Mouse (Mus musculus) kidney, embryonic 15.5 days (tissue): ENCODE measurements around the gene Afap1l2. TPM values are rescaled to one million over a fixed set of nuclear protein-coding genes. Genes with fewer than 3 reads are reported as not detected.
A peak's percentile ranks its signal among the peaks of the same experiment; 100 is the strongest.

Experiments
- ATAC-seq: fragments of 200-750 bp; cut with Nextera tagmentation; replicated peaks from 2 replicates; pipeline ENCODE4 v1.8.0; 2017; ENCODE audit warnings: moderate TSS enrichment; ENCODE audit not compliant: low FRiP score
- H3K27ac ChIP-seq: fragments of 300-500 bp; sonication (generic); 2 replicates; pipeline ENCODE4 v1.5.1; 2015; ENCODE audit warnings: mild to moderate bottlenecking, inconsistent platforms
- H3K27me3 ChIP-seq: fragments of 300-500 bp; sonication (generic); 2 replicates; pipeline ENCODE4 v1.6.1; 2015; ENCODE audit warnings: inconsistent platforms
- H3K36me3 ChIP-seq: fragments of 300-500 bp; sonication (generic); 2 replicates; pipeline ENCODE4 v1.6.1; 2015; ENCODE audit warnings: inconsistent platforms
- H3K4me1 ChIP-seq: fragments of 300-500 bp; sonication (generic); 2 replicates; pipeline ENCODE4 v1.6.1; 2015; ENCODE audit warnings: inconsistent platforms
- H3K4me2 ChIP-seq: fragments of 300-500 bp; sonication (generic); 2 replicates; pipeline ENCODE4 v1.6.1; 2015; ENCODE audit warnings: moderate library complexity, mild to moderate bottlenecking, inconsistent platforms
- H3K4me3 ChIP-seq: fragments of 300-500 bp; sonication (generic); replicated peaks from 2 replicates; pipeline ENCODE4 v1.5.1; 2015; ENCODE audit warnings: mild to moderate bottlenecking, inconsistent platforms
- H3K9ac ChIP-seq: fragments of 300-500 bp; sonication (generic); 2 replicates; pipeline ENCODE4 v1.6.1; 2015; ENCODE audit warnings: mild to moderate bottlenecking, inconsistent platforms
- H3K9me3 ChIP-seq: fragments of 300-500 bp; sonication (generic); replicated peaks from 2 replicates; pipeline ENCODE4 v1.6.1; 2016; ENCODE audit warnings: inconsistent platforms
- WGBS: fragments of 180-500 bp; shearing (Covaris S2); methylation state at CpG from one replicate; pipeline ENCODE4 v1.1.7; 2015; ENCODE audit warnings: mixed read lengths; 5-methylcytosine and 5-hydroxymethylcytosine counted together
- polyA plus RNA-seq: library from polyadenylated mRNA; unstranded; fragments of >200 nt; fragmentation: Nextera tagmentation; extraction: Ambion mirVana; gene quantifications from 2 replicates; pipeline ENCODE4 v1.2.1, GENCODE M21; 2015

Afap1l2 gene
- polyA plus RNA-seq, result 16.8 and 18.3 TPM in 2 replicates

DNA sequence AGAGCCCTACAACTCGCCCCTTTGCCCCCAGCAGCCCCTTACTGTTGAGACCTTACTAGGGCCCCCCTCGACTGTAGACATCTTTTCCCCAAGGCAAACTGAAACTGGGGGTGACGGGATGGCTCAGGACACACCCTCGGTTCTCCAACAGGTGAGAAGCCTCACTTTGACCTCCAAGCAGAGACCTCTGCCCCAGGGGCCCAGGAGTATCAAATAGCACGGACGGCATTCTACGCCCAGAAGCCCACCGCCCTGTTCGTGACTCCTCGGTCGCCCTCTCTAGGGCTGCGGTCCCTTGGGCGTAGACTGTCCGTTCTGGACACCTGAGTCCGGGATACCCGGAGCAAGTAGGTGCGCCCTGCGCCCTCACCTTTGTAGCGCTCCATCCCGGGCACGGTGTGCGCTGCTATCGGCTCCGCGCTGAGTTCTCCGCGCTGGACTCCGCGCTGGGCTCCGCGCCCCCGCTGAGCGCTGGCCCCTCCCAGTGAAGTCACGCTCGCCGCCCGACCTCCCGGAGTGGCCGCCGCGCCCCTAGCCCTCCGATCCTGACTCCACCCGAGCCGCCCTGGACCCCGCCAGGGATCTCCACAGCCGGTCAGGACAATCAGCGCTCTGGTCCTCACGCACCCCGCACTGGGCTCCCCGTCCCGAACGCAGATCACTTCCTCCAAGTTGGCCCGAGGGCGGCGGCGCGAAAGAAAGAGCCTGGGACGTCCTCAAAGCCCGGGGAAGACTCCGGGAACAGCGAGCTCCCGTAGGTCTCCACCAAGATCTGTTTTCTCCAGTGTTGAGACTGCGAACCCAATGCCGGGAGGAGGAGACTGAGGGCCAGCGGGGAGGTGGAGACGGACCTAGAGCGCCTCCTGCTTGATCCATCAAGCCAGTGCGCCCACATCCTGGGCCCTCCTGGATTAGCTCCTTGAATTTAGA is at the start of gene Afap1l2:
Gene Afap1l2 (minus strand): TSS at position 448 of the 930 bp plus-strand sequence.
- peak within 1 kb of the TSS; percentile 56 for H3K9ac ChIP-seq
- no peaks in the 10 kb centered on the region for H3K36me3 ChIP-seq
- H3K27ac ChIP-seq, result no peak within 1 kb of the TSS
- peaks cover 10% of the 10 kb centered on the region for H3K27me3 ChIP-seq
- peak within 1 kb of the TSS; percentile 95 for H3K4me2 ChIP-seq
- peak; percentile 58 for ATAC-seq
- peak within 1 kb of the TSS; percentile 61 for H3K4me3 ChIP-seq
- WGBS, result 2% methylated on average over 68 of the region's 68 CpGs
- H3K4me1 ChIP-seq, result peaks cover 49% of the 10 kb centered on the region
- no peaks in the 10 kb centered on the region for H3K9me3 ChIP-seq

DNA sequence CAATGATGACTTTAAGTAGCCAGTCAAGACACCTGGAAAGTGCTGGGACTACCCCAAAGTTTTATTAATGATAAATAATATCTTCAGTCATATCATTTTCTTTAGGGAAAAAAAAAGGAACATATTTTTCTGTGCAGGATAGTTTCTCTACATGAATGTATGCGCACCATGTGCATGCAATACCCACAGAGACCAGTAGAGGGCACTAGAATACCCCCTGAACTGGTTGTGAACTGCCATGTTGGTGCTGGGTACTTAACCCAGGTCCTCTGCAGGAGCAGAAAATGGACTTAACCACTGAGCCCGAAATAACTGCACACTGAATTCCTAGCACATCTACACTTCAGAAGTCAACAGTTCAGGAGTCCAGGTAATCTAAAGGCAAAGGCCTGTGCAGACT is 49.5 kb upstream of the Afap1l2 start:
- no peak for ATAC-seq
- H3K9me3 ChIP-seq, result peaks cover 5% of the 10 kb centered on the region
- no peak overlapping the region for H3K4me2 ChIP-seq
- H3K27ac ChIP-seq, result no peak overlapping the region
- no peak overlapping the region for H3K4me3 ChIP-seq
- H3K27me3 ChIP-seq, result no peaks in the 10 kb centered on the region
- no peak overlapping the region for H3K9ac ChIP-seq
- 92% methylated on average over 2 of the region's 2 CpGs for WGBS
- H3K4me1 ChIP-seq, result 0 out of 2 replicates have a peak, but pooled peaks cover 21% of the 10 kb centered on the region
- H3K36me3 ChIP-seq, result peaks cover 11% of the 10 kb centered on the region

DNA sequence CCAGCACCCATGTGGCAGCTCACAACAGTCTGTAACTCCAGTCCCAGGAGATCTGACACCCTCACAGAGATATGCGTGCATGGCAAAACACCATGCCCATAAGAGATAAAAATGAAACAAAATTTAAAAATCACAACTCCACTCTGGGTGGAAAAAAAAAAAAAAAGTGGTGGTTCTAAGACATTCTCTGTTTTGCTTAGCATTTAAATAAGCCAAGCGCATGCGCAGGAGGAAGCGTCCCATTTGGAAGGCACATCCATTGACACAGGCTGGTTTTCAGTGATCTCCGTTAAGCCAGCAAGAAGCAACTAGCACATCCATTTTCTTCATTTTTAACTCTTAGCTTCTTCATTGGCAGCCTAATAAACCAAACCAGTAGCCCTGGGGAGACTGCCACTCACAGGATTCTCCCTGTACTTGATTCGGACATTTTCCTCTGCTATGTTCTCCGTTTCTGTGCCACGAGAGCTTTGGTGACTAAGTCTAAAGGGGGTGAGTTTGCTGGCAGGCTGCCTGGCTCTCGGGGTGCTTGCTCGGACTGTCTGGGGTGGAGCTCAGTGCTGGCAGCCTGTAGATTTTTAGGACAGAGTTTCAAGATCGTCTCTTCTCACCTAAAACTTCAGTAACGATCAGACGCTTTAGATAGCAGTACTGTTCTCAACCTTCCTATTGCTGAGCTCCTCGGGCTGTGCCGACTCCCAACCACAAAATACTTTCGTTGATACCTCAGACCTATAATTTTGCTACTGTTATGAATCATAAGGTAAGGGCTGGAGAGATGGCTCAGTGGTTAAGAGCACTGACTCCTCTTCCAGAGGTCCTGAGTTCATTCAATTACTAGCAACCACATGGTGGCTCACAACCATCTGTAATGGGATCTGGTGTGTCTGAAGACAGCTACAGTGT is 47.4 kb upstream of the Afap1l2 start:
- H3K36me3 ChIP-seq, result peaks cover 11% of the 10 kb centered on the region
- 88% methylated on average over 16 of the region's 16 CpGs for WGBS
- H3K4me3 ChIP-seq, result no peak overlapping the region
- H3K27ac ChIP-seq, result no peak overlapping the region
- no peak overlapping the region for H3K4me2 ChIP-seq
- no peak overlapping the region for H3K9ac ChIP-seq
- H3K4me1 ChIP-seq, result peaks cover 25% of the 10 kb centered on the region; the same call in 1 of the 2 replicates
- no peaks in the 10 kb centered on the region for H3K27me3 ChIP-seq
- peaks cover 5% of the 10 kb centered on the region for H3K9me3 ChIP-seq
- no peak for ATAC-seq

DNA sequence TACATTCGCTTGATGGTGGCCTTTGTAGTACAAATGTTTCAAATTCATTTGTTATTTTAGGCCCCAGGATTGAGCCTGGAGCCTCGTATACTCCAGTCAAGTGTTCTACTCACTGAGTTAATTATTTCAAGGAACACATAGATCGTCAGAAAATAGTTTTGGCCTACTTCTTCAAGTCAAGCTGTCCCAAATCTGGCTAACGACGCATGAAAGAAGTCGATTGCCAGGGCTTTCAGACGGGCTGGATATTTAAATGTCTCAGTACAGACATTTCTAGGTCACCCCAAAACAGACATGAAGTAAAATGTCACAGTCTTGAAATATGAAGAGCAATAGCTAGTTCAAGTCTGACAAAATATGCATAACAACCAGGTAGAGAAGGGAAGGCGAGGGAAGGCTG is 44.9 kb upstream of the Afap1l2 start:
- no peak for ATAC-seq
- 62% methylated on average over 8 of the region's 8 CpGs for WGBS
- Histone ChIP-seq H3K27me3 (no peaks in the 10 kb centered on the region), H3K9me3 (peaks cover 5% of the 10 kb centered on the region), H3K4me3 (no peak overlapping the region), H3K4me2 (no peak overlapping the region), H3K36me3 (peaks cover 5% of the 10 kb centered on the region), H3K9ac (no peak overlapping the region), H3K4me1 (peaks cover 24% of the 10 kb centered on the region; the same call in 1 of the 2 replicates), H3K27ac (0 out of 2 replicates have a peak overlapping the region, but pooled peaks have one; percentile 25)

DNA sequence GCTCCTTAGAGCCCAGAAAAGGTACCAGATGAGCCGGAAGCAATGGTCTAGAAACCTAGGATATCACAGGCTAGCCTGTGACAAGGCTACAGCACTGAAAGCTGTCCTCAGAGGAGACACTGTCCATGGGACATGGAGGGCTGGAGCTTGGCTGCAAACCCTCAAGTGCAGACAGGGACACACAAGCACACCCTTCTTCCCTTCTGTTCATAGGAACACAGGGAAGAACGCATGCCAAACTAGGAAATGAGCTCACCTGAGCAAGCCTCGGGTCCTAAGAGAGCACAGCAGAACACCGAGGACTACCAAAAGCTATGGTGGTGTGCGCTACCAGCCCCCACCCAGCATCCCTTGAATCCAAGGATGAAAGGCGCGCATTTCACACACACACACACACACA is 44.0 kb upstream of the Afap1l2 start:
- Histone ChIP-seq H3K4me1 (peaks cover 24% of the 10 kb centered on the region; the same call in 1 of the 2 replicates), H3K4me2 (no peak overlapping the region), H3K36me3 (no peaks in the 10 kb centered on the region; the same call in 1 of the 2 replicates), H3K9ac (no peak overlapping the region), H3K9me3 (no peaks in the 10 kb centered on the region), H3K4me3 (no peak overlapping the region), H3K27me3 (no peaks in the 10 kb centered on the region), H3K27ac (no peak overlapping the region)
- no peak for ATAC-seq
- 93% methylated on average over 7 of the region's 7 CpGs for WGBS

DNA sequence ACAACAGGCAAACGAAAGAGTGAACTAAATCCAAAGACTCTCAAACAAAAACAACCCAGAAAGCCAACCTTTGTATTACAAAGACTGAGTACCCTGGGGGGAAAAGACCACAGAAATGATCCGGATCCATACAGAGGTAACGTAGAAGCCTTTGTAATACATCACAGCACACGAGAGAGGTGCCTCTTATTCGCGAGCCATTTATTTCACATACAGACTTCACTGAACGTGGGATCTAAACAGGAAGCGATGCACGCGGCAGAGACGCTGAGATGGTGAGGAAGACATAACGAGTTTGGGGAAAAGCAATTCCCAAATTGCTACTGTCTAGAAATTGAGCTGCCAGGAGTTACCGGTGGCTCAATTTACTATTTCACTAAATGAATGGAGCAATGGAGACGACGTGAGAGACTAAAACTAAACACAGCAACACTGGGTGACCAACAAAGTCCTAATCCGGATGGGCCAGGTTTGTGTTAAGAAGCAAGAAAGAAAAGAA is 41.6 kb upstream of the Afap1l2 start:
- ATAC-seq, result no peak
- no peaks in the 10 kb centered on the region for H3K27me3 ChIP-seq
- no peak overlapping the region for H3K27ac ChIP-seq
- no peak overlapping the region for H3K4me3 ChIP-seq
- no peak overlapping the region for H3K4me2 ChIP-seq
- H3K36me3 ChIP-seq, result peaks cover 9% of the 10 kb centered on the region; the same call in 1 of the 2 replicates
- H3K9me3 ChIP-seq, result no peaks in the 10 kb centered on the region
- H3K4me1 ChIP-seq, result peaks cover 19% of the 10 kb centered on the region; the same call in 1 of the 2 replicates
- WGBS, result 63% methylated on average over 16 of the region's 16 CpGs
- H3K9ac ChIP-seq, result no peak overlapping the region

DNA sequence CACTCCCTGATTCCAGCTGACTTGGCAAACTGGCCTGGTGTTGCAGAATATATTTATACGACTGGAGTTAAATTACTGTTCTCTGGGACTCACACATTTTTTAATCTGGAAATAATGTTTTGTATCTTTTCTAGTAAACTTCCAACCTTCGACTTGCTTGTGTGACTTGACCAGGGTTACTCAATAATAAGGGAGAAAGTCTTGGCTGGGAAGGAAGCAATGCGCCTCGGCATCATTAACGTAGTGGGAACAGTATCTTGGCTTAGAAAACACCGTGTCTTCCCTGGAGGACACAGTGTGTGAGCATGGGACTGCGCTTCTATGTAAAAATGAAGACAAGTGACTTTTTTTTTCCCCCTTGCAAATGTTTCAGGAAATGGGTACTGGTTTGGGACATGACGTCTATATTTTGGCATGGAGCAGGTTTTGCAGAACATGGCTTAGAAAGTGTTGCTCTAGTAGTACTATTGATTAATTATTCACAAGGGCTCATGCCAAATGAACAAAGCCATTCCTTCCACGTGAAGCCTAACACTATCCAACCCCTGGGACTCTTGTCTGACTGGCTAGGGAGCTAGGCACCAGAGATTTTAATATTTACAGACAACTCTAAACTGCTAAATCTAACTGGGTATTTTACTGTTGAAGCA is 39.8 kb upstream of the Afap1l2 start:
- peaks cover 21% of the 10 kb centered on the region; the same call in 1 of the 2 replicates for H3K36me3 ChIP-seq
- 73% methylated on average over 9 of the region's 9 CpGs for WGBS

DNA sequence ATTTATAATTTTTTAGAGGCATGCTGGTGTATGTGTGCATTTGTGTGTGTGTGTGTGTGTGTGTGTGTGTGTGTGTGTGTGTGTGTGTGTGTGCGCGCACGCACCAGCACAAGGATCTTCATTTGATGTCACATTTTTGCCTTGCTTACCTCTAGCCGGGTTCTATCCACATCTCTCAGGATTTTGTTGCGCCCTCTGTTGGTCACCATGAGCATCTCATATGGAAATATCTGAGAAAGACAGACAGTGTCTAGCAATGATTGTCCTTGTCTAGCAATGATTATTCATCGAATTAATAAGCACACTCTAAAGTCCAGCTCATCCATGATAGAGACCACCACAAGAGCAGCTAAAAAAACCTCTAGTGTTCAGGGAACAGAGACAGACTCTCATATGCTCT is 31.2 kb upstream of the Afap1l2 start:
- H3K4me3 ChIP-seq, result no peak overlapping the region
- H3K9ac ChIP-seq, result no peak overlapping the region
- no peak for ATAC-seq
- peaks cover 6% of the 10 kb centered on the region; the same call in 1 of the 2 replicates for H3K4me1 ChIP-seq
- H3K27me3 ChIP-seq, result no peaks in the 10 kb centered on the region
- WGBS, result 62% methylated on average over 6 of the region's 6 CpGs
- no peak overlapping the region for H3K27ac ChIP-seq
- H3K36me3 ChIP-seq, result peaks cover 68% of the 10 kb centered on the region
- no peak overlapping the region for H3K4me2 ChIP-seq
- no peaks in the 10 kb centered on the region for H3K9me3 ChIP-seq

More for the DNA sequence above, 39.8 kb upstream of the Afap1l2 start:
- Histone ChIP-seq H3K4me1 (peaks cover 12% of the 10 kb centered on the region; the same call in 1 of the 2 replicates), H3K9ac (no peak overlapping the region), H3K4me2 (no peak overlapping the region), H3K9me3 (no peaks in the 10 kb centered on the region), H3K4me3 (no peak overlapping the region), H3K27me3 (no peaks in the 10 kb centered on the region), H3K27ac (no peak overlapping the region)
- ATAC-seq, result no peak

DNA sequence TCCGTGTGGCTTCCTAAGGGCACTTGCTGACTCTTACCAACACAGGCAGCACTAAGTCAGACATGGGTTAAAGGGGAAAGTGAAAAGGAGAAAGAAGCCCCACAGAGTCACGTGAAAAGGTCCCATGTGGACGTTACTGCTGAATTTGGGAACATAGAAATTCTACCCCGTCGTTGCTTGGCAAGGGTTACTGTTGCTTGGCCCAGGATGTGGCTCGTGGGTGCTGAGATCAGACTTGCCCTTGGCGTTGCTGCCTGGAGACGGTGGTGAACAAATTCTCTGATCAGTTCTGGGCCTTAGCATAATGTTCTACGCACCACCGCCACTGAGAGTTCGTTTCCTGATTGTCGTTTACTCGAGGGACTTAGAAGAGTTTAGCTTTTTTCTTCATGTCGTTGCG is 28.8 kb upstream of the Afap1l2 start:
- 78% methylated on average over 15 of the region's 15 CpGs for WGBS
- ATAC-seq, result no peak

DNA sequence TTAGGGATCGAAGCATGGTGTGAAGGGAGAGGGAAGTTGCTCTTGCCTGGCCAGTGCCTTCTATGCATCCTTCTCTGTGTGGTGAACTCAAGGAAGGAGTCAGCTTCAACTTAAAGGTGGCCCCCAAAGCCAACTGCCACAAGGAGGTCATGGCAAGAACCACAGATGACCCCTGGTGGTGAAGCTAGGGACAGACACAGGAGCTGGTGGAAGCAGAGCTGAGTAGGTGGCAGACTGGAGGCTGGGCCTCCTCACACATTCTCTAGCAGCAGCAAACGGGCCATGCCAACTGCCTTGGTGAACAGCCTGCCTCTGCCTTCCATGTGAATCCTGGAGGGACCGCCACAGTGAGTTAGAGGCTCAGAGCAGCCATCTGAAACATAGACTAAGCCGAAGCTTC is 23.6 kb upstream of the Afap1l2 start:
- 0 out of 2 replicates have a peak, but pooled peaks have one; percentile 43 for ATAC-seq
- no peaks in the 10 kb centered on the region for H3K27me3 ChIP-seq
- 66% methylated on average over 4 of the region's 4 CpGs for WGBS

More for the DNA sequence above, 28.8 kb upstream of the Afap1l2 start:
- Histone ChIP-seq H3K36me3 (peaks cover 49% of the 10 kb centered on the region), H3K4me3 (no peak overlapping the region), H3K9me3 (no peaks in the 10 kb centered on the region), H3K4me1 (peaks cover 7% of the 10 kb centered on the region; the same call in 1 of the 2 replicates), H3K9ac (no peak overlapping the region), H3K4me2 (no peak overlapping the region), H3K27ac (no peak overlapping the region), H3K27me3 (no peaks in the 10 kb centered on the region)

DNA sequence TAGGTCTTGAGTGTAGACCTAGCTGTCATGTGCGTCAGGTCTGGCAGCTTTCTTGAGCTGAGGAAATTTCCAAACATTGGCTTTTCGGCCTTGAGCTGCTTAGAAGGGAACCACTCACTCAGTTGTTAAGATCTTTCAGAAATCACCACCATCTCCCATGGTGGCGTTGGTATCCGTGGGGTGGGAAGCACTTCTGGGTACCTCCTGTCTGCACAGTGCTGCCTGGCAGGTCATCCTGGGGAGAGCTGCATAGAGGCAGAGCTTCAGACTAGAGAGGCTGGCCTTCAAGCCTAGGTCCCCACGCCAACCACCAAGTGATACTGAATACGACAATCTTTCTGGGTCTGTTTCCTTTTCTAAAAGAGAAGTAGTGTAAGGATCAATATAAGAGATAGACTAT is 21.4 kb upstream of the Afap1l2 start:
- H3K27me3 ChIP-seq, result no peaks in the 10 kb centered on the region
- no peak for ATAC-seq
- no peak overlapping the region for H3K4me2 ChIP-seq
- no peak overlapping the region for H3K9ac ChIP-seq
- no peaks in the 10 kb centered on the region for H3K36me3 ChIP-seq
- H3K4me1 ChIP-seq, result peaks cover 6% of the 10 kb centered on the region; the same call in 1 of the 2 replicates
- H3K4me3 ChIP-seq, result no peak overlapping the region
- 91% methylated on average over 6 of the region's 6 CpGs for WGBS
- no peaks in the 10 kb centered on the region; the same call in 1 of the 2 replicates for H3K9me3 ChIP-seq
- no peak overlapping the region for H3K27ac ChIP-seq

More for the DNA sequence above, 23.6 kb upstream of the Afap1l2 start:
- H3K9ac ChIP-seq, result no peak overlapping the region
- no peak overlapping the region for H3K4me3 ChIP-seq
- H3K4me1 ChIP-seq, result peaks cover 8% of the 10 kb centered on the region; the same call in 1 of the 2 replicates
- H3K4me2 ChIP-seq, result no peak overlapping the region
- peaks cover 11% of the 10 kb centered on the region; the same call in 1 of the 2 replicates for H3K36me3 ChIP-seq
- no peak overlapping the region for H3K27ac ChIP-seq
- H3K9me3 ChIP-seq, result no peaks in the 10 kb centered on the region
